Mouse (Mus musculus) liver, embryonic 14.5 days (tissue): Measurements from ENCODE around the gene Fbxo3. TPM values are rescaled to one million over a fixed set of nuclear protein-coding genes. Genes with fewer than 3 reads are reported as not detected.

ENCODE experiments used
- ATAC-seq: fragments of 200-750 bp; cut with Nextera tagmentation; 2 replicates; pipeline ENCODE4 v1.8.0; 2017; ENCODE audit warnings: moderate number of reproducible peaks, mild to moderate bottlenecking, moderate library complexity; ENCODE audit not compliant: insufficient read depth
- DNase-seq, 3 experiments: peaks; one replicate each; pipeline ENCODE4 v3.0.0-alpha.2; 2012 to 2013; ENCODE audit warnings: low read depth in 3 of 3, low spot score in 3 of 3
- H3K27ac ChIP-seq: fragments of 300-500 bp; sonication (generic); 2 replicates; pipeline ENCODE4 v1.5.1; 2014; ENCODE audit warnings: moderate library complexity, mild to moderate bottlenecking, control low read depth, inconsistent platforms
- H3K27me3 ChIP-seq: fragments of 300-500 bp; sonication (generic); 2 replicates; pipeline ENCODE4 v1.6.1; 2014; ENCODE audit warnings: mild to moderate bottlenecking, low read length, moderate library complexity; ENCODE audit not compliant: control insufficient read depth, insufficient read depth
- H3K36me3 ChIP-seq: fragments of 300-500 bp; sonication (generic); replicated peaks from 2 replicates; pipeline ENCODE4 v1.6.1; 2014; ENCODE audit warnings: low read depth; ENCODE audit not compliant: control insufficient read depth, insufficient read depth
- H3K4me1 ChIP-seq, 2 experiments: fragments of 200-500 bp in 1 of 2; fragments of 300-500 bp in 1 of 2; sonication (generic) in 1 of 2; replicated peaks; 2 replicates each; pipeline ENCODE4 v1.6.1; 2012 to 2014; ENCODE audit warnings: antibody characterized with exemption in 1 of 2, inconsistent platforms in 1 of 2, low read length in 1 of 2; ENCODE audit not compliant: control insufficient read depth in 2 of 2, insufficient read depth in 2 of 2
- H3K4me2 ChIP-seq: fragments of 300-500 bp; sonication (generic); 2 replicates; pipeline ENCODE4 v1.6.1; 2014; ENCODE audit warnings: low read depth, mild to moderate bottlenecking, control low read depth, moderate library complexity
- H3K4me3 ChIP-seq, 2 experiments: fragments of 200-500 bp in 1 of 2; fragments of 300-500 bp in 1 of 2; sonication (generic) in 1 of 2; 2 replicates each; pipeline ENCODE4 v1.5.1; 2012 to 2014; ENCODE audit warnings: low read depth in 2 of 2, low read length in 2 of 2, mild to moderate bottlenecking in 2 of 2, control low read depth in 1 of 2, inconsistent platforms in 1 of 2, moderate library complexity in 1 of 2; ENCODE audit not compliant: insufficient read depth in 1 of 2
- H3K9ac ChIP-seq: fragments of 300-500 bp; sonication (generic); replicated peaks from 2 replicates; pipeline ENCODE4 v1.6.1; 2014; ENCODE audit warnings: mild to moderate bottlenecking, control low read depth, moderate library complexity
- H3K9me3 ChIP-seq: fragments of 300-500 bp; sonication (generic); 2 replicates; pipeline ENCODE4 v1.6.1; 2016; ENCODE audit warnings: low read length, mixed read lengths; ENCODE audit not compliant: control insufficient read depth
- CTCF ChIP-seq: IDR thresholded peaks from 2 replicates; pipeline ENCODE4 v1.5.1; 2016; ENCODE audit warnings: antibody characterized with exemption, low read depth, control low read depth
- EP300 ChIP-seq: IDR thresholded peaks from 2 replicates; pipeline ENCODE4 v1.6.1; 2016; ENCODE audit warnings: antibody characterized with exemption, low read depth
- WGBS: fragments of 180-500 bp; shearing (Covaris S2); extraction: QIAGEN DNeasy Blood & Tissue Kit; methylation state at CpG from one replicate; pipeline ENCODE4 v1.1.7; 2014; ENCODE audit not compliant: insufficient replicate concordance; 5-methylcytosine and 5-hydroxymethylcytosine counted together
- polyA plus RNA-seq, 2 experiments: library from polyadenylated mRNA; depleted of rRNA in 1 of 2; stranded (reverse) in 1 of 2; unstranded in 1 of 2; fragments of >200 nt; fragmentation: Nextera tagmentation in 1 of 2; extraction: Ambion mirVana in 1 of 2; gene quantifications; 2 replicates each; pipeline versions ENCODE4 v1.2.1 to v1.2.3; 2012 to 2014

Gene Fbxo3
- polyA plus RNA-seq, 2 experiments = 28.7 to 45.9 TPM

DNA sequence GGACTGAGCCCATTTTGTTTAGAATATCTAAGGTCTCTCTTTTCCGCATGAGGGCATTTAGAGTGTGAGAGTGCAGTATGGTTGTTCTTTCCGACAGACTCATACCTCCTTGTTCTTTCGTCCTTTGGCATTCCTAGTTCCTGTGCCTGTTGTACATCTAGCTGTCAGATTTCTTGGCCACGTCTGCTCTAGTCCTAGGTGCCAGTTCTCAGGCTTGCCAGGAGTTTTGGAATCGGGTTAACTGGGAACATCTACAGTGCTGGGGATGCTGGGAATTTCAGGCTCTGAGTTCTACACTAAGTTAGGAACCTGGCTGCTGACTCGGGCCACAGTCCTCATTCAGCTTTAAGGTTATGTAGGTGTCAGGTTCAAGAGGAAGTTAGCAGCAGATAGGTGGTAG, 8.1 kb downstream of the Fbxo3 start:
- ATAC-seq (no peak), DNase-seq (no peak)
- TF ChIP-seq CTCF = no peak
- TF ChIP-seq EP300 = no peak
- Histone ChIP-seq H3K9me3 (no peaks in the 10 kb centered on the region), H3K27me3 (no peaks in the 10 kb centered on the region), H3K9ac (no peak overlapping the region), H3K36me3 (peaks cover 65% of the 10 kb centered on the region), H3K4me2 (no peak overlapping the region), H3K27ac (no peak overlapping the region), H3K4me1 (peaks cover 0 to 4% of the 10 kb centered on the region in 2 experiments; a peak in 2 of 4 replicates), H3K4me3 (no peak overlapping the region)
- 81% methylated on average over 6 of the region's 6 CpGs for WGBS

GRCm38 (mm10) chr2:104036316-104036715, 8.8 kb downstream of the Fbxo3 start:
- TF ChIP-seq EP300 = no peak
- no peak for TF ChIP-seq CTCF
- ATAC-seq (no peak), DNase-seq (no peak)
- peaks cover 0 to 5% of the 10 kb centered on the region in 2 experiments; a peak in 1 of 4 replicates for H3K4me1 ChIP-seq
- no peaks in the 10 kb centered on the region for H3K9me3 ChIP-seq
- H3K27me3 ChIP-seq = no peaks in the 10 kb centered on the region
- WGBS = 70% methylated on average over 3 of the region's 3 CpGs
- no peak overlapping the region for H3K4me2 ChIP-seq
- H3K9ac ChIP-seq = no peak overlapping the region
- no peak overlapping the region for H3K27ac ChIP-seq
- peaks cover 68% of the 10 kb centered on the region for H3K36me3 ChIP-seq
- no peak overlapping the region for H3K4me3 ChIP-seq

GRCm38 (mm10) chr2:104038236-104038635, 10.7 kb downstream of the Fbxo3 start:
- Histone ChIP-seq H3K4me3 (no peak overlapping the region), H3K36me3 (peaks cover 71% of the 10 kb centered on the region), H3K9ac (no peak overlapping the region), H3K9me3 (no peaks in the 10 kb centered on the region), H3K27ac (no peak overlapping the region), H3K4me1 (peaks cover 4 to 9% of the 10 kb centered on the region in 2 experiments; a peak in 3 of 4 replicates), H3K4me2 (no peak overlapping the region), H3K27me3 (no peaks in the 10 kb centered on the region)
- ATAC-seq (no peak), DNase-seq (no peak)
- 80% methylated on average over 2 of the region's 2 CpGs for WGBS
- TF ChIP-seq CTCF (no peak), EP300 (no peak)

GRCm38 (mm10) chr2:104041632-104042031, 14.1 kb downstream of the Fbxo3 start:
- no peak overlapping the region for H3K4me3 ChIP-seq
- TF ChIP-seq EP300 (no peak), CTCF (no peak)
- peaks cover 10 to 19% of the 10 kb centered on the region in 2 experiments for H3K4me1 ChIP-seq
- H3K36me3 ChIP-seq = peaks cover 56% of the 10 kb centered on the region
- H3K27ac ChIP-seq = no peak overlapping the region
- DNase-seq (no peak), ATAC-seq (no peak)
- no peaks in the 10 kb centered on the region for H3K27me3 ChIP-seq
- H3K4me2 ChIP-seq = no peak overlapping the region
- no peaks in the 10 kb centered on the region for H3K9me3 ChIP-seq
- H3K9ac ChIP-seq = no peak overlapping the region
- 74% methylated on average over 5 of the region's 5 CpGs for WGBS

DNA sequence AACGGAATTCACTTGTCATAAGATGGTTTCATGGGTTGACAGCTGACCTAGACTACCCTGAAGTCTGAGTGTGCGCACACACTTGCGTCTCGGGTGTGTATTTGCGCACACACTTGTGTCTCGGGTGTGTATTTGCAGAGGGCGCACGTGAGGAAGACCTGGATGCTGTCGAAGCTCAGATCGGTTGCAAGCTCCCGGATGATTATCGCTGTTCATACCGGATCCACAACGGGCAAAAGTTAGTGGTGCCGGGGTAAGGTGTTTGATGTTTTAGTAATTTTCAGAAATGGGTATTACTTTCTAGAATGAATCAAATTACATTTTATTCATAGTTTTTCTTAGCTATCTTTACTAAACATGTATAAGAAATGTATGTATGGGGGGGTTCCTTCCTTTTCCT, 15.2 kb downstream of the Fbxo3 start:
- Histone ChIP-seq H3K4me3 (no peak overlapping the region), H3K27ac (no peak overlapping the region), H3K4me2 (no peak overlapping the region), H3K9me3 (no peaks in the 10 kb centered on the region), H3K36me3 (peaks cover 47% of the 10 kb centered on the region), H3K27me3 (no peaks in the 10 kb centered on the region), H3K4me1 (peaks cover 10 to 19% of the 10 kb centered on the region in 2 experiments), H3K9ac (no peak overlapping the region)
- 91% methylated on average over 15 of the region's 15 CpGs for WGBS
- no peak for DNase-seq
- ATAC-seq = no peak
- no peak for TF ChIP-seq EP300
- TF ChIP-seq CTCF = no peak
